Mouse (Mus musculus): ENCODE data around the gene B3glct. TPM values are rescaled to one million over a fixed set of nuclear protein-coding genes. Genes with fewer than 3 reads are reported as not detected.

The B3glct gene
- polyA plus RNA-seq, 1 experiment = 4.6 TPM

DNA sequence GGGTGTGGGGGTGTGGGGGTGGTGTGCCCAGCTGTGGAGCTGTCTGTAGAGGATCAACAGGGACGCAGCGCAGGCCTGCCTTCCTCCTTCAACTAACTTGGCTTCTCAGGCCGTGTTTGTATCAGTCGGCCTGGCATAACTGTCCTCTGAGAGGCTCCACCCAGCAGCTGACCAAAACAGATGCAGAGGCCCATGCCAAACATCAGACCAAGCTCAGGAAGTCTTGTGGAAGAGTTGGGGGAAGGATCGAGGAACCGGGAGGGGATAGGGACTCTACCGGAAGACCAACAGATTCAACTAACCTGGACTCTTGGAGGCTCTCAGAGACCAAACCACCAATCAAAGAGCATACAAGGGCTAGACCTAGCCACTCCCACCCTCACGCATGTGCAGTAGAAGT is 91.6 kb downstream of the B3glct start:
- H3K4me2 ChIP-seq (ENCODE audit: low read depth) = no peak overlapping the region
- H3K4me3 ChIP-seq = no peak overlapping the region
- H3K79me2 ChIP-seq (ENCODE audit: control insufficient read depth, insufficient read depth) = no peaks in the 10 kb centered on the region
- no peak overlapping the region for H3ac ChIP-seq (ENCODE audit: control insufficient read depth, insufficient read length)
- H3K27me3 ChIP-seq (ENCODE audit: control insufficient read depth, insufficient read depth, insufficient read length) = no peaks in the 10 kb centered on the region
- TF ChIP-seq MYOG (IDR thresholded peaks at IDR 0.05; ENCODE audit: control insufficient read depth in 1 of 3, insufficient read depth in 1 of 3, insufficient read length in 2 of 3, low read depth in 2 of 3) = peak in 1 of 3 experiments; percentile 27
- TF ChIP-seq MAX (IDR thresholded peaks at IDR 0.05; ENCODE audit: low read depth) = no peak
- no peak for TF ChIP-seq TCF12 (IDR thresholded peaks at IDR 0.05; ENCODE audit: insufficient read depth, poor library complexity, severe bottlenecking)
- no peak for TF ChIP-seq CEBPB (IDR thresholded peaks at IDR 0.05; ENCODE audit: insufficient read depth, poor library complexity, severe bottlenecking)
- no peaks in the 10 kb centered on the region for H3K36me3 ChIP-seq (ENCODE audit: control insufficient read depth, insufficient read depth)

DNA sequence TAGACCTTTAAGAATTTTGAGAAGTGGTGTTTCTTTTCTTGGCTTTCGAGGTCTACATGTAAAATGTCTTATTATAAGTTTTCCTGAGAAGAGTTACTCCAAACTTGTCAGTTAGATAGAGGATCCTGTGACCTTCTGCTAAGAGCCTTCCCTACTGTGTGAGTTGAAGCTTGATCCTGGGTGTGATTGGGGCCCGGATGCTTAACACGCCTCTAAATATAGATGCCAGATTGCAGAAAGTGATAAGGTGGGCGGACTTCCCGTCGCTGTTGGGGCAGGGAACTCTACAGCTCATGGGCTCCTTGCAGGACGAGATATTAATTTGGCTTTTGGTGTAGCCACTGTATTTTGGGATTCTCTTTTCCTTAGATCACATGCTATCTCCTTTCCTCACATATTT is 98.0 kb downstream of the B3glct start:
- Histone ChIP-seq H3K4me3 (no peak overlapping the region), H3K4me2 (ENCODE audit: low read depth) (no peak overlapping the region), H3ac (ENCODE audit: control insufficient read depth, insufficient read length) (no peak overlapping the region), H3K79me2 (ENCODE audit: control insufficient read depth, insufficient read depth) (no peaks in the 10 kb centered on the region), H3K27me3 (ENCODE audit: control insufficient read depth, insufficient read depth, insufficient read length) (no peaks in the 10 kb centered on the region), H3K36me3 (ENCODE audit: control insufficient read depth, insufficient read depth) (no peaks in the 10 kb centered on the region)
- no peak for TF ChIP-seq TCF3 (IDR thresholded peaks at IDR 0.05; ENCODE audit: insufficient read length, low read depth)
- TF ChIP-seq POLR2AphosphoS2 (IDR thresholded peaks at IDR 0.05; ENCODE audit: insufficient read length, low read depth) = no peak
- TF ChIP-seq MAX (IDR thresholded peaks at IDR 0.05; ENCODE audit: low read depth) = no peak
- no peak for TF ChIP-seq USF1 (IDR thresholded peaks at IDR 0.05; ENCODE audit: low read depth)
- no peak for TF ChIP-seq MYOD1 (IDR thresholded peaks at IDR 0.05; ENCODE audit: control insufficient read depth in 1 of 3, insufficient read length in 2 of 3, low read depth in 2 of 3)
- no peak for TF ChIP-seq CEBPB (IDR thresholded peaks at IDR 0.05; ENCODE audit: insufficient read depth, poor library complexity, severe bottlenecking)
- TF ChIP-seq TCF12 (IDR thresholded peaks at IDR 0.05; ENCODE audit: insufficient read depth, poor library complexity, severe bottlenecking) = no peak
- no peak for TF ChIP-seq POLR2A (IDR thresholded peaks at IDR 0.05; ENCODE audit: insufficient read length, low read depth)
- no peak for TF ChIP-seq E2F4 (IDR thresholded peaks at IDR 0.05; ENCODE audit: insufficient read depth)
- TF ChIP-seq REST (IDR thresholded peaks at IDR 0.05; ENCODE audit: insufficient read depth, insufficient read length) = no peak
- no peak for TF ChIP-seq MYOG (IDR thresholded peaks at IDR 0.05; ENCODE audit: control insufficient read depth in 1 of 3, insufficient read depth in 1 of 3, insufficient read length in 2 of 3, low read depth in 2 of 3)
- TF ChIP-seq SRF (IDR thresholded peaks at IDR 0.05; ENCODE audit: control insufficient read depth, insufficient read length, low read depth) = no peak

DNA sequence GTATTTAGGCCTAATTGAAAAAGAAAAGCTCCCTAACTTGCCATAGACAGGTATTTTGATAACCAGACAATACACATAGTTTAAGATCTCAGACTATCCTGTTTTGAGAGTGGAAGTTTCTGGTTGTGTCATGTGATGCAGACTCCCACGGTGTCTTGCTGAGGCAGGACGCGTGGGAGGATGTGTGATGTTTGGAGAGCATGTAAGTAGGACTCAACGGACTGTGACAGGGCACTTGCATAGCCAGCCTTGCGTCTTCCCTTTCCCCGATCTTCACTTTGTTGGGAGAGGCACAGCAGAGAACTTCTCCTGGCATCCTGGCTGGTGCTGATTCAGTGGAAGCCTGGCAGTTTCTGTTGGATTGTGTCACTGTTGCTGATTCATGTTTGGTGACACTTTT is 101.7 kb downstream of the B3glct start:
- Histone ChIP-seq H3K4me3 (no peak overlapping the region), H3K27me3 (ENCODE audit: control insufficient read depth, insufficient read depth, insufficient read length) (no peaks in the 10 kb centered on the region), H3ac (ENCODE audit: control insufficient read depth, insufficient read length) (no peak overlapping the region), H3K36me3 (ENCODE audit: control insufficient read depth, insufficient read depth) (no peaks in the 10 kb centered on the region), H3K79me2 (ENCODE audit: control insufficient read depth, insufficient read depth) (no peaks in the 10 kb centered on the region), H3K4me2 (ENCODE audit: low read depth) (no peak overlapping the region)
- TF ChIP-seq MYOD1 (IDR thresholded peaks at IDR 0.05; ENCODE audit: control insufficient read depth in 1 of 3, insufficient read length in 2 of 3, low read depth in 2 of 3) = no peak
- TF ChIP-seq SRF (IDR thresholded peaks at IDR 0.05; ENCODE audit: control insufficient read depth, insufficient read length, low read depth) = no peak
- no peak for TF ChIP-seq USF1 (IDR thresholded peaks at IDR 0.05; ENCODE audit: low read depth)
- TF ChIP-seq MAX (IDR thresholded peaks at IDR 0.05; ENCODE audit: low read depth) = no peak
- TF ChIP-seq POLR2AphosphoS2 (IDR thresholded peaks at IDR 0.05; ENCODE audit: insufficient read length, low read depth) = no peak
- TF ChIP-seq E2F4 (IDR thresholded peaks at IDR 0.05; ENCODE audit: insufficient read depth) = no peak
- TF ChIP-seq TCF12 (IDR thresholded peaks at IDR 0.05; ENCODE audit: insufficient read depth, poor library complexity, severe bottlenecking) = no peak
- no peak for TF ChIP-seq POLR2A (IDR thresholded peaks at IDR 0.05; ENCODE audit: insufficient read length, low read depth)
- no peak for TF ChIP-seq TCF3 (IDR thresholded peaks at IDR 0.05; ENCODE audit: insufficient read length, low read depth)
- no peak for TF ChIP-seq REST (IDR thresholded peaks at IDR 0.05; ENCODE audit: insufficient read depth, insufficient read length)
- TF ChIP-seq MYOG (IDR thresholded peaks at IDR 0.05; ENCODE audit: control insufficient read depth in 1 of 3, insufficient read depth in 1 of 3, insufficient read length in 2 of 3, low read depth in 2 of 3) = no peak
- no peak for TF ChIP-seq CEBPB (IDR thresholded peaks at IDR 0.05; ENCODE audit: insufficient read depth, poor library complexity, severe bottlenecking)

DNA sequence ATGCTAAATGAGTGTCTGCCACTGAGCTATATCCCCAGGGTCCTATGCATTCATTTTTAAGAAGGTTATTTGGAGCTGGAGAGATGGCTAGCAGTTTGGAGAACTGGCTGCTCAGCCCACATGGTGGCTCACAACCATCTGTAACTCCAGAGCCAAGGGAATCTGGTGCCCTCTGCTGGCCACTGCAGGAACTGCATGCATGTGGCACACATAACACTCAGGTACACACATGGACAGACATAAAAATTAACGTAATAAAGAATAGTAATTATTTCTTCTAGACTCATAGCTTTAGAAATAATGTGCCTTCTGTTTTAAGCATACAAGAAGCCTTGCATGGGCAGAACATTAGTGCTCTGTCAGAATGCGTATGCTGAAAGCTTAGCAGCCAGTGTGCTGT is 102.4 kb downstream of the B3glct start:
- H3K4me3 ChIP-seq = no peak overlapping the region
- H3K36me3 ChIP-seq (ENCODE audit: control insufficient read depth, insufficient read depth) = no peaks in the 10 kb centered on the region
- no peak overlapping the region for H3ac ChIP-seq (ENCODE audit: control insufficient read depth, insufficient read length)
- H3K79me2 ChIP-seq (ENCODE audit: control insufficient read depth, insufficient read depth) = no peaks in the 10 kb centered on the region
- no peaks in the 10 kb centered on the region for H3K27me3 ChIP-seq (ENCODE audit: control insufficient read depth, insufficient read depth, insufficient read length)
- no peak overlapping the region for H3K4me2 ChIP-seq (ENCODE audit: low read depth)
- TF ChIP-seq MYOD1 (IDR thresholded peaks at IDR 0.05; ENCODE audit: control insufficient read depth in 1 of 3, insufficient read length in 2 of 3, low read depth in 2 of 3) (no peak), MYOG (IDR thresholded peaks at IDR 0.05; ENCODE audit: control insufficient read depth in 1 of 3, insufficient read depth in 1 of 3, insufficient read length in 2 of 3, low read depth in 2 of 3) (no peak), CEBPB (IDR thresholded peaks at IDR 0.05; ENCODE audit: insufficient read depth, poor library complexity, severe bottlenecking) (no peak), SRF (IDR thresholded peaks at IDR 0.05; ENCODE audit: control insufficient read depth, insufficient read length, low read depth) (no peak), TCF12 (IDR thresholded peaks at IDR 0.05; ENCODE audit: insufficient read depth, poor library complexity, severe bottlenecking) (no peak), POLR2AphosphoS2 (IDR thresholded peaks at IDR 0.05; ENCODE audit: insufficient read length, low read depth) (no peak), REST (IDR thresholded peaks at IDR 0.05; ENCODE audit: insufficient read depth, insufficient read length) (no peak), MAX (IDR thresholded peaks at IDR 0.05; ENCODE audit: low read depth) (no peak), TCF3 (IDR thresholded peaks at IDR 0.05; ENCODE audit: insufficient read length, low read depth) (no peak), E2F4 (IDR thresholded peaks at IDR 0.05; ENCODE audit: insufficient read depth) (no peak), POLR2A (IDR thresholded peaks at IDR 0.05; ENCODE audit: insufficient read length, low read depth) (no peak), USF1 (IDR thresholded peaks at IDR 0.05; ENCODE audit: low read depth) (no peak)

DNA sequence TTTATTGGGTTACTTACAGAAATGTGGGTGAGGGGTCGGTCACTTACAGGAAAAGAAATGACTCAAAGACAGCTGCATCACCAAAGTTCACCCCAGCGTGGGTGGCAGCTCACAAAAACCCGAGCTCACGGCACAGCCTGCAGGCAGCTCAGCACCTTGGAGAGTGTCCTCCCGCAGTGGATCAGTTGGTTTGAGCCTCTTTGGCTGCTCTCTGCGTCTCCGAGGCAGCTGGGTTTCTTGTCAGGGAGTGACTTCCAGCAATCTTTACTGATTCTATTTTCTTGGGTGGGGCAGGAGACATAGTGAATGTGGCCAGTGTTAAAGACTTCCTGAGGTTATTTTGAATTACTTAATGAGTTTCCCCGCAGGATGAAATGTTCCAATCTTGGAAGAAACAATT is 112.1 kb downstream of the B3glct start:
- Histone ChIP-seq H3K79me2 (ENCODE audit: control insufficient read depth, insufficient read depth) (no peaks in the 10 kb centered on the region), H3K36me3 (ENCODE audit: control insufficient read depth, insufficient read depth) (no peaks in the 10 kb centered on the region), H3ac (ENCODE audit: control insufficient read depth, insufficient read length) (no peak overlapping the region), H3K4me3 (no peak overlapping the region), H3K4me2 (ENCODE audit: low read depth) (no peak overlapping the region), H3K27me3 (ENCODE audit: control insufficient read depth, insufficient read depth, insufficient read length) (no peaks in the 10 kb centered on the region)
- TF ChIP-seq REST (IDR thresholded peaks at IDR 0.05; ENCODE audit: insufficient read depth, insufficient read length) (peak; percentile 69), POLR2A (IDR thresholded peaks at IDR 0.05; ENCODE audit: insufficient read length, low read depth) (no peak)

Data from myocyte (in vitro differentiated cells).